Mouse (Mus musculus): ENCODE results near the gene Fntb.

GRCm38 (mm10) chr12:76883824-76884223 lies 118.4 kb downstream of the Fntb start:
- TF ChIP-seq MAX (IDR thresholded peaks at IDR 0.05; ENCODE audit: low read depth) (no peak), POLR2A (IDR thresholded peaks at IDR 0.05; ENCODE audit: insufficient read length, low read depth) (no peak), MYOD1 (IDR thresholded peaks at IDR 0.05; ENCODE audit: control insufficient read depth in 1 of 3, insufficient read length in 2 of 3, low read depth in 2 of 3) (no peak)

Data from myocyte (in vitro differentiated cells).